Mouse (Mus musculus) urinary bladder, postnatal 4 days (tissue): ENCODE results near the gene Vmn1r49.
"Not testable (repeated sequence)": the region's sequence is repeated elsewhere in the genome, so short reads cannot be mapped to it uniquely, and the experiment has no call there.

Experiments
- DNase-seq, 2 experiments: peaks; one replicate each; pipeline ENCODE4 v3.0.0; 2021 to 2022; ENCODE audit warnings: low spot score in 2 of 2

The Vmn1r49 gene

GRCm38 (mm10) chr6:90078406-90078805 is at the start of gene Vmn1r49:
Vmn1r49 (minus strand) TSS chr6:90078506.
- no peak for DNase-seq

DNA sequence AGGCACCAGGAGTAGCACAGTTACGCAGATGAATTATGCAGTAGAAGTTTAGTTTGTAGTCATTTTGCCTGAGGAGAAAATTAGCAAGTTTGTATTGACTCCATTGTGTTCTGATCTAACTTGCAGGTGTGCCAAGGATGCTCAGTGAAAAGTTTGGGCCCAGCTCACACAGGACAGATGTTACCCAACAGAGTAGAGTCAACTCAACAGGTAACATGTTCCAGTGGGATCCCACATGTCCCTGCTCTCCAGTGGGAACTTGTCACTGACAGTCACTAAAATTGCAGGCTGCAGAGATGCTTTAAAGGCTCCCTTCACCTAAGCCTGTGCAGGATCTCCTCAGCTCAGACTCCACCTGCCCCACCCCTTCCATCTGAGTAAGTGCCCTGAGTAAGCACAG is 44.0 kb upstream of the Vmn1r49 start, which contains the start of gene Vmn1r51:
TSS of gene Vmn1r51 (plus strand) at position 301 of the 400 bp plus-strand sequence.
- not testable (repeated sequence) for DNase-seq

- no peak for DNase-seq
Measured at GRCm38 (mm10) chr6:90101130-90101529, 22.8 kb upstream of the Vmn1r49 start, which contains the start of gene Vmn1r50. Vmn1r50 (plus strand) TSS chr6:90101430.

GRCm38 (mm10) chr6:90100566-90100965 is 22.3 kb upstream of the Vmn1r49 start:
- DNase-seq, result no peak

- DNase-seq, result not testable (repeated sequence)
Measured at GRCm38 (mm10) chr6:90036741-90037140, 41.6 kb downstream of the Vmn1r49 start, which contains the start of gene Vmn1r48. Vmn1r48 (minus strand) TSS chr6:90036841.
